ENCODE assay signal across 8 mouse cellular contexts in the genomic region with DNA sequence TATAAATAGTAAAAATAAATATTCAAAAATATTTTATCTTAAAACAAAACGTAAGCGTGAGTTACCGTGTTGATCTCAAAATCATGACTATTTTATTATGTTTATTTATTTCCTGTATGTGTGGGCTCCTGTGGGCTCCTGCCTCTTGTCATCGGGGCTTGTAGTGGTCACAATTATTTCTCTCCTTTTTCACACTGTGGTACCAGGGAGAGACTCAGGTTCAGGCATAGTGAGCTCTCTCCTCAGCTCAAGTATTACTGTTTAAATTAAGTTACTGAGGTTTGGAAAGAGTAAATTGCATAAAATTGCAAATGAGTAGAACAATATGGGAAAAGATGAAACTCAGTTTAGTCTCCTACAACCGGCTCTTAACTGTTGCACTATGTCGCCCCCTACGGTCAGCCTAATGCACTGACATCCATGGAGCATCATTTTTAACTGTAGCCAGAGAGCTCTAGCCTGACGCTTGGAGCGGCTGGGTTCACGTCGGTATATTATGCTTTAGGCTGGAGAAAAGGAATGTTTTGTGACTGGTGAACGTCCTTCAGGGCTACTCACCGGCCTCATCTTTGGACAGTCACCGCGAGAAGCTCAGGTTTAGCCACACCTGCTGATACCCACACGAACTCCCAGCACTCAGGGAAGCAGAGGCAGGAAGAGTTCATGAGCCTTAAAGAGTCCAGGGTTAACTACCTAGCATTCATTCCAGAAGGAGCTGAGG. TPM values are rescaled to one million over a fixed set of nuclear protein-coding genes. Genes with fewer than 3 reads are reported as not detected.
A peak's percentile ranks its signal among the peaks of the same experiment; 100 is the strongest.
DNase-seq lines count a peak whose midpoint lies in the region; ATAC-seq and TF ChIP-seq lines count a peak whose summit lies in the region.

No protein-coding gene starts in this region.

- H3K27ac ChIP-seq in forebrain, embryonic 15.5 days (replicated peaks): no peak overlapping the region
- no peak overlapping the region for H3K27ac ChIP-seq in layer of hippocampus, adult 2 months
- H3K27ac ChIP-seq in lung, embryonic 14.5 days (ENCODE audit: low read depth): no peak overlapping the region
- no peak overlapping the region for H3K27ac ChIP-seq in thymus, adult 2 months (ENCODE audit: control insufficient read depth, insufficient read depth, low read length)

- H3K9me3 ChIP-seq in G1E (replicated peaks): no peaks in the 10 kb centered on the region
- no peaks in the 10 kb centered on the region for H3K9me3 ChIP-seq in forebrain, embryonic 15.5 days
- no peaks in the 10 kb centered on the region for H3K9me3 ChIP-seq in lung, embryonic 14.5 days (ENCODE audit: low read depth, low read length)

- peaks cover 27% of the 10 kb centered on the region for H3K4me1 ChIP-seq in G1E (ENCODE audit: insufficient read depth, low read depth, low read length)
- no peaks in the 10 kb centered on the region for H3K4me1 ChIP-seq in forebrain, embryonic 15.5 days
- H3K4me1 ChIP-seq in lung, embryonic 14.5 days (ENCODE audit: insufficient read depth): no peaks in the 10 kb centered on the region
- H3K4me1 ChIP-seq in thymus, adult 2 months (replicated peaks; ENCODE audit: control insufficient read depth, insufficient read depth, low read length): peaks cover 2% of the 10 kb centered on the region

- TF ChIP-seq POLR2A in thymus, adult 2 months (IDR thresholded peaks at IDR 0.05; ENCODE audit: control insufficient read depth, extremely low read depth, insufficient read depth, low read length, poor library complexity): no peak

- DNase-seq in G1E (ENCODE audit: low spot score): peak; percentile 56
- DNase-seq in cerebellum, adult 11 months: peak; percentile 64
- peak; percentile 69 to 82 for DNase-seq in layer of hippocampus, adult 2 months (ENCODE audit: low spot score in 2 of 2)
- DNase-seq in lung, embryonic 14.5 days: peak; percentile 93
- peak; percentile 47 for DNase-seq in ovary, adult 18-20 months (ENCODE audit: low spot score)
- peak; percentile 81 for DNase-seq in thymus, adult 2 months

- 16% methylated on average over 16 of the region's 16 CpGs for WGBS in forebrain, embryonic 15.5 days
- WGBS in lung, embryonic 14.5 days: 15% methylated on average over 16 of the region's 16 CpGs
- WGBS in thymus, adult 2 months: 17% methylated on average over 16 of the region's 16 CpGs

- no peak overlapping the region for H3K4me3 ChIP-seq in G1E (ENCODE audit: low read depth, low read length)
- no peak overlapping the region for H3K4me3 ChIP-seq in forebrain, embryonic 15.5 days
- no peak overlapping the region for H3K4me3 ChIP-seq in layer of hippocampus, adult 2 months
- H3K4me3 ChIP-seq in lung, embryonic 14.5 days (ENCODE audit: low read depth, low read length): no peak overlapping the region
- H3K4me3 ChIP-seq in thymus, adult 2 months (ENCODE audit: control insufficient read depth, insufficient read depth, low read length): no peak overlapping the region

- ATAC-seq in G1E (ENCODE audit: extremely low read depth, insufficient number of reproducible peaks, low FRiP score, poor library complexity, severe bottlenecking): peak; percentile 66; the same call in 1 of the 2 replicates
- ATAC-seq in forebrain, embryonic 15.5 days (replicated peaks): peak; percentile 71; the same call in 1 of the 2 replicates
- peak; percentile 89 to 98 for ATAC-seq in hematopoietic stem cell, adult 5-6 weeks (replicated peaks in 1 of 2; ENCODE audit: insufficient read depth in 1 of 2, low FRiP score in 2 of 2, low TSS enrichment in 1 of 2, low read depth in 1 of 2, poor library complexity in 2 of 2, severe bottlenecking in 2 of 2)
- ATAC-seq in lung, embryonic 14.5 days (ENCODE audit: insufficient read depth): peak; percentile 66; the same call in 1 of the 2 replicates

- H3K4me2 ChIP-seq in forebrain, embryonic 15.5 days (replicated peaks): 0 out of 2 replicates have a peak overlapping the region, but pooled peaks have one; percentile 14
- H3K4me2 ChIP-seq in lung, embryonic 14.5 days: no peak overlapping the region

- H3K36me3 ChIP-seq in G1E (replicated peaks): no peaks in the 10 kb centered on the region
- H3K36me3 ChIP-seq in forebrain, embryonic 15.5 days: no peaks in the 10 kb centered on the region
- no peaks in the 10 kb centered on the region for H3K36me3 ChIP-seq in lung, embryonic 14.5 days (ENCODE audit: insufficient read depth)
- H3K36me3 ChIP-seq in thymus, adult 2 months (ENCODE audit: control insufficient read depth, insufficient read depth, low read length): no peaks in the 10 kb centered on the region

- H3K9ac ChIP-seq in forebrain, embryonic 15.5 days (replicated peaks): no peak overlapping the region; the same call in 1 of the 2 replicates
- H3K9ac ChIP-seq in lung, embryonic 14.5 days: no peak overlapping the region

- peak; percentile 86 for TF ChIP-seq CTCF in G1E (IDR thresholded peaks at IDR 0.05; ENCODE audit: low read depth, low read length)
- peak; percentile 96 for TF ChIP-seq CTCF in layer of hippocampus, adult 2 months (conservative IDR thresholded peaks at IDR 0.05)
- peak; percentile 89 for TF ChIP-seq CTCF in lung, embryonic 14.5 days (IDR thresholded peaks at IDR 0.05; ENCODE audit: low read depth)
- no peak for TF ChIP-seq CTCF in thymus, adult 2 months (IDR thresholded peaks at IDR 0.05; ENCODE audit: borderline replicate concordance, control insufficient read depth, extremely low read depth, insufficient read depth, low read length, poor library complexity)

- H3K27me3 ChIP-seq in G1E (ENCODE audit: insufficient read depth, low read length): peaks cover 12% of the 10 kb centered on the region; the same call in 1 of the 2 replicates
- peaks cover 2% of the 10 kb centered on the region; the same call in 1 of the 2 replicates for H3K27me3 ChIP-seq in forebrain, embryonic 15.5 days
- H3K27me3 ChIP-seq in lung, embryonic 14.5 days (ENCODE audit: insufficient read depth, low read length): no peaks in the 10 kb centered on the region
- H3K27me3 ChIP-seq in thymus, adult 2 months (ENCODE audit: control insufficient read depth, insufficient read depth, low read length): no peaks in the 10 kb centered on the region

RNA-seq across cellular contexts. Expression of a gene that starts 14.0 kb away (rescaled TPM):
- 4,124 and 4,641 TPM in 2 replicates for total RNA-seq in G1E (2014; fragmentation: Nextera tagmentation)
- total RNA-seq in G1E (2017): 1,044 and 1,182 TPM in 2 replicates
- 4,182 and 5,947 TPM in 2 replicates for polyA plus RNA-seq in G1E (2012)
- 441 and 472 TPM in 2 replicates for polyA plus RNA-seq in forebrain, embryonic 15.5 days (2015; fragmentation: Nextera tagmentation; extraction: Ambion mirVana)
- total RNA-seq in hematopoietic stem cell, adult 5-6 weeks (2017): 1,013 and 1,172 TPM in 2 replicates
- total RNA-seq in layer of hippocampus, adult 2 months (2021): 100 to 1,000 TPM; 283 to 303 TPM
- polyA plus RNA-seq in lung, embryonic 14.5 days (2014; fragmentation: Nextera tagmentation; extraction: Ambion mirVana): 1,029 and 1,115 TPM in 2 replicates
- 988 and 1,135 TPM in 2 replicates for polyA plus RNA-seq in thymus, adult 2 months (2012; rRNA removed)

RNA-seq across cellular contexts. Expression of a gene that starts 23.1 kb away (rescaled TPM):
- total RNA-seq in G1E (2014; fragmentation: Nextera tagmentation): 2.0 and 2.2 TPM in 2 replicates
- total RNA-seq in G1E (2017): 0.35 and 0.49 TPM in 2 replicates
- 0.15 and 0.17 TPM in 2 replicates for polyA plus RNA-seq in G1E (2012)
- polyA plus RNA-seq in forebrain, embryonic 15.5 days (2015; fragmentation: Nextera tagmentation; extraction: Ambion mirVana): 0.42 TPM in 2 replicates
- 0.99 and 1.8 TPM in 2 replicates for total RNA-seq in hematopoietic stem cell, adult 5-6 weeks (2017)
- 1 to 10 TPM; 5.7 to 5.9 TPM for total RNA-seq in layer of hippocampus, adult 2 months (2021)
- polyA plus RNA-seq in lung, embryonic 14.5 days (2014; fragmentation: Nextera tagmentation; extraction: Ambion mirVana): 20.2 and 22.9 TPM in 2 replicates
- polyA plus RNA-seq in thymus, adult 2 months (2012; rRNA removed): 2.8 and 3.3 TPM in 2 replicates

RNA-seq across cellular contexts. Expression of a gene that starts 33.2 kb away (rescaled TPM):
- total RNA-seq in G1E (2014; fragmentation: Nextera tagmentation): 11.4 and 11.7 TPM in 2 replicates
- total RNA-seq in G1E (2017): 1.7 and 2.8 TPM in 2 replicates
- 6.7 and 7.0 TPM in 2 replicates for polyA plus RNA-seq in G1E (2012)
- 11.3 TPM in 2 replicates for polyA plus RNA-seq in forebrain, embryonic 15.5 days (2015; fragmentation: Nextera tagmentation; extraction: Ambion mirVana)
- total RNA-seq in hematopoietic stem cell, adult 5-6 weeks (2017): 0.06 and 0.50 TPM in 2 replicates
- total RNA-seq in layer of hippocampus, adult 2 months (2021): 10 to 100 TPM; 16.7 to 18.7 TPM
- 2.0 and 3.5 TPM in 2 replicates for polyA plus RNA-seq in lung, embryonic 14.5 days (2014; fragmentation: Nextera tagmentation; extraction: Ambion mirVana)
- 6.7 and 8.6 TPM in 2 replicates for polyA plus RNA-seq in thymus, adult 2 months (2012; rRNA removed)

RNA-seq across cellular contexts. Expression of a gene that starts 46.8 kb away (rescaled TPM):
- total RNA-seq in G1E (2014; fragmentation: Nextera tagmentation) (692 and 813 TPM in 2 replicates), G1E (2017) (212 and 245 TPM in 2 replicates)
- 659 and 767 TPM in 2 replicates for polyA plus RNA-seq in G1E (2012)
- 146 and 149 TPM in 2 replicates for polyA plus RNA-seq in forebrain, embryonic 15.5 days (2015; fragmentation: Nextera tagmentation; extraction: Ambion mirVana)
- 225 and 337 TPM in 2 replicates for total RNA-seq in hematopoietic stem cell, adult 5-6 weeks (2017)
- 10 to 100 TPM; 61.4 to 64.4 TPM for total RNA-seq in layer of hippocampus, adult 2 months (2021)
- polyA plus RNA-seq in lung, embryonic 14.5 days (2014; fragmentation: Nextera tagmentation; extraction: Ambion mirVana): 240 and 244 TPM in 2 replicates
- 46.8 and 52.9 TPM in 2 replicates for polyA plus RNA-seq in thymus, adult 2 months (2012; rRNA removed)
